Mouse (Mus musculus): ENCODE data around the gene Cox6b1.

- TF ChIP-seq CTCF (IDR thresholded peaks at IDR 0.05): no peak
- no peak for TF ChIP-seq POLR2A (IDR thresholded peaks at IDR 0.05; ENCODE audit: insufficient read depth, low read depth, low read length)
- no peak for TF ChIP-seq EP300 (IDR thresholded peaks at IDR 0.05; ENCODE audit: insufficient read depth, low read depth, low read length)
Measured at GRCm38 (mm10) chr7:30581547-30581946, 44.4 kb downstream of the Cox6b1 start.
